ENCODE assay signal across 16 mouse cellular contexts in genomic region chr19:58931081-58931800, GRCm38 (mm10). TPM values are rescaled to one million over a fixed set of nuclear protein-coding genes. Genes with fewer than 3 reads are reported as not detected.
A peak's percentile ranks its signal among the peaks of the same experiment; 100 is the strongest.
DNase-seq lines count a peak whose midpoint lies in the region; ATAC-seq and TF ChIP-seq lines count a peak whose summit lies in the region.
"Had no signal": no experiment of that assay in that cellular context is flagged by ENCODE, and none has a peak within 500 bp of the region (broad histone marks: within the 10 kb centered on the region; RNA-seq: fewer than 3 reads in every experiment).

No protein-coding gene starts in this region.

- no peaks in the 10 kb centered on the region for H3K9me3 ChIP-seq in forebrain, embryonic 10.5 days
- H3K9me3 ChIP-seq in hindbrain, embryonic 14.5 days (ENCODE audit: control insufficient read depth, low read length) = no peaks in the 10 kb centered on the region
- H3K9me3 ChIP-seq in midbrain, postnatal 0 days (ENCODE audit: low read length) = no peaks in the 10 kb centered on the region
- no peaks in the 10 kb centered on the region for H3K9me3 ChIP-seq in kidney, embryonic 14.5 days (ENCODE audit: control insufficient read depth, low read length)
- H3K9me3 ChIP-seq: embryonic facial prominence, embryonic 12.5 days; hindbrain, embryonic 15.5 days had no signal

- no peaks in the 10 kb centered on the region for H3K36me3 ChIP-seq in forebrain, embryonic 10.5 days (replicated peaks)
- no peaks in the 10 kb centered on the region for H3K36me3 ChIP-seq in hindbrain, embryonic 14.5 days (replicated peaks; ENCODE audit: control insufficient read depth, insufficient read depth)
- H3K36me3 ChIP-seq in midbrain, postnatal 0 days (ENCODE audit: insufficient read depth, low read length) = no peaks in the 10 kb centered on the region
- H3K36me3 ChIP-seq in kidney, adult 2 months (ENCODE audit: control insufficient read depth, insufficient read depth, low read length) = no peaks in the 10 kb centered on the region
- H3K36me3 ChIP-seq in kidney, embryonic 14.5 days (ENCODE audit: control insufficient read depth, insufficient read depth, low read length) = no peaks in the 10 kb centered on the region
- H3K36me3 ChIP-seq: embryonic facial prominence, embryonic 12.5 days; hindbrain, embryonic 15.5 days had no signal

- peaks cover 100% of the 10 kb centered on the region for H3K27me3 ChIP-seq in forebrain, embryonic 10.5 days (ENCODE audit: poor library complexity, severe bottlenecking)
- H3K27me3 ChIP-seq in hindbrain, embryonic 14.5 days (ENCODE audit: control insufficient read depth, insufficient read depth, low read length) = peaks cover 78% of the 10 kb centered on the region
- H3K27me3 ChIP-seq in midbrain, postnatal 0 days (ENCODE audit: insufficient read depth, low read length) = peaks cover 32% of the 10 kb centered on the region
- H3K27me3 ChIP-seq in kidney, adult 2 months (replicated peaks; ENCODE audit: control insufficient read depth, insufficient read depth, low read length) = no peaks in the 10 kb centered on the region
- H3K27me3 ChIP-seq in kidney, embryonic 14.5 days (ENCODE audit: control insufficient read depth, insufficient read depth, low read length) = peaks cover 35% of the 10 kb centered on the region

- H3K4me2 ChIP-seq in hindbrain, embryonic 14.5 days (replicated peaks) = 0 out of 2 replicates have a peak overlapping the region, but pooled peaks have one; percentile 10
- 0 out of 2 replicates have a peak overlapping the region, but pooled peaks have one; percentile 2 for H3K4me2 ChIP-seq in midbrain, postnatal 0 days (ENCODE audit: low read depth, low read length, poor library complexity, severe bottlenecking)
- no peak overlapping the region for H3K4me2 ChIP-seq in kidney, embryonic 14.5 days (replicated peaks; ENCODE audit: low read depth, low read length)
- H3K4me2 ChIP-seq: embryonic facial prominence, embryonic 12.5 days; hindbrain, embryonic 15.5 days had no signal

- WGBS in forebrain, embryonic 10.5 days = 10% methylated on average over 16 of the region's 16 CpGs
- 11% methylated on average over 16 of the region's 16 CpGs for WGBS in hindbrain, embryonic 14.5 days
- 17% methylated on average over 16 of the region's 16 CpGs for WGBS in midbrain, postnatal 0 days
- WGBS in kidney, adult 2 months = 64% methylated on average over 16 of the region's 16 CpGs
- WGBS in kidney, embryonic 14.5 days = 34% methylated on average over 16 of the region's 16 CpGs

- TF ChIP-seq CTCF in midbrain, postnatal 0 days (IDR thresholded peaks at IDR 0.05) = no peak
- no peak for TF ChIP-seq CTCF in kidney, adult 2 months (conservative IDR thresholded peaks at IDR 0.05; ENCODE audit: insufficient read depth, insufficient read length, low read depth, low read length)

- H3K4me1 ChIP-seq in forebrain, embryonic 10.5 days = peaks cover 52% of the 10 kb centered on the region
- H3K4me1 ChIP-seq in hindbrain, embryonic 14.5 days (replicated peaks; ENCODE audit: control insufficient read depth, insufficient read depth, low read length) = no peaks in the 10 kb centered on the region; the same call in 1 of the 2 replicates
- no peaks in the 10 kb centered on the region for H3K4me1 ChIP-seq in midbrain, postnatal 0 days (ENCODE audit: insufficient read depth, low read length)
- no peaks in the 10 kb centered on the region for H3K4me1 ChIP-seq in kidney, adult 2 months (ENCODE audit: control insufficient read depth, insufficient read depth, low read length)
- no peaks in the 10 kb centered on the region for H3K4me1 ChIP-seq in kidney, embryonic 14.5 days (ENCODE audit: control insufficient read depth, insufficient read depth, low read length)

- TF ChIP-seq POLR2A in kidney, adult 2 months (IDR thresholded peaks at IDR 0.05; ENCODE audit: low read depth, low read length) = no peak

- H3K27ac ChIP-seq in forebrain, embryonic 10.5 days = peak overlapping the region; percentile 72
- no peak overlapping the region for H3K27ac ChIP-seq in hindbrain, embryonic 14.5 days
- H3K27ac ChIP-seq in midbrain, postnatal 0 days (ENCODE audit: low read depth, low read length) = no peak overlapping the region
- no peak overlapping the region for H3K27ac ChIP-seq in kidney, adult 2 months (ENCODE audit: insufficient read depth, low read depth, low read length)
- H3K27ac ChIP-seq in kidney, embryonic 14.5 days (ENCODE audit: low read depth, low read length) = no peak overlapping the region
- H3K27ac ChIP-seq: embryonic facial prominence, embryonic 12.5 days; hindbrain, embryonic 15.5 days had no signal

- no peak overlapping the region for H3K9ac ChIP-seq in hindbrain, embryonic 14.5 days
- no peak overlapping the region for H3K9ac ChIP-seq in midbrain, postnatal 0 days (replicated peaks; ENCODE audit: low read length, poor library complexity, severe bottlenecking)
- no peak overlapping the region for H3K9ac ChIP-seq in kidney, embryonic 14.5 days (ENCODE audit: low read depth, low read length)
- H3K9ac ChIP-seq: embryonic facial prominence, embryonic 12.5 days; hindbrain, embryonic 15.5 days had no signal

- intact Hi-C loops in gastrocnemius, postnatal 36 days (cut with DNase I) = no loop called here

- no peak; the same call in 1 of the 2 replicates for ATAC-seq in hindbrain, embryonic 14.5 days (ENCODE audit: low FRiP score)
- no peak for ATAC-seq in midbrain, postnatal 0 days (ENCODE audit: low FRiP score)
- no peak for ATAC-seq in kidney, embryonic 14.5 days (ENCODE audit: low FRiP score, low TSS enrichment)

- H3K4me3 ChIP-seq in forebrain, embryonic 10.5 days = peak overlapping the region; percentile 27
- H3K4me3 ChIP-seq in hindbrain, embryonic 14.5 days (replicated peaks; ENCODE audit: low read length) = no peak overlapping the region
- no peak overlapping the region for H3K4me3 ChIP-seq in midbrain, postnatal 0 days (ENCODE audit: low read depth, low read length)
- H3K4me3 ChIP-seq in kidney, adult 2 months (ENCODE audit: insufficient read depth, low read depth, low read length) = no peak overlapping the region
- no peak overlapping the region for H3K4me3 ChIP-seq in kidney, embryonic 14.5 days (ENCODE audit: low read length)
- H3K4me3 ChIP-seq: embryonic facial prominence, embryonic 12.5 days; hindbrain, embryonic 15.5 days had no signal

- peak; percentile 51 for DNase-seq in ZHBTc4 (ENCODE audit: low read depth, low spot score)
- DNase-seq in forebrain, embryonic 10.5 days (ENCODE audit: extremely low spot score, low spot score) = peak; percentile 65
- no peak for DNase-seq in hindbrain, embryonic 14.5 days (ENCODE audit: low spot score)
- DNase-seq in midbrain, postnatal 0 days (ENCODE audit: low spot score) = peak; percentile 30
- no peak for DNase-seq in gastrocnemius, postnatal 36 days
- DNase-seq in kidney, adult 2 months = no peak
- no peak for DNase-seq in ovary, postnatal 36 days (ENCODE audit: low spot score)
- DNase-seq: adrenal gland, postnatal 14 days; cerebellum, adult 11-12 months; kidney, postnatal 10 days; layer of hippocampus, postnatal 36 days; thymus, postnatal 4 days had no signal

RNA-seq across cellular contexts. Expression of gene Eno4, which starts 12.0 kb away (rescaled TPM):
- 1.3 and 1.4 TPM in 2 replicates for polyA plus RNA-seq in forebrain, embryonic 10.5 days (2016; fragmentation: Nextera tagmentation; extraction: Ambion mirVana)
- polyA plus RNA-seq in hindbrain, embryonic 14.5 days (2014; fragmentation: Nextera tagmentation; extraction: Ambion mirVana) = 1.7 and 2.0 TPM in 2 replicates
- total RNA-seq in midbrain, postnatal 0 days (2014; rRNA removed) = 0.42 and 0.71 TPM in 2 replicates
- polyA plus RNA-seq in midbrain, postnatal 0 days (2015; fragmentation: Nextera tagmentation; extraction: Ambion mirVana) = 1.3 and 1.5 TPM in 2 replicates
- total RNA-seq in gastrocnemius, postnatal 36 days (2021) = not detected
- polyA plus RNA-seq in kidney, adult 2 months (2012; rRNA removed) = 0.08 and 0.31 TPM in 2 replicates
- polyA plus RNA-seq in kidney, embryonic 14.5 days (2014; fragmentation: Nextera tagmentation; extraction: Ambion mirVana) = 0.54 and 0.70 TPM in 2 replicates
- total RNA-seq: liver, adult 2 months had no signal
- polyA plus RNA-seq: liver, adult 2 months had no signal

RNA-seq across cellular contexts. Expression of gene Hspa12a, which starts 12.2 kb away (rescaled TPM):
- polyA plus RNA-seq in forebrain, embryonic 10.5 days (2016; fragmentation: Nextera tagmentation; extraction: Ambion mirVana) = 5.7 and 7.2 TPM in 2 replicates
- polyA plus RNA-seq in hindbrain, embryonic 14.5 days (2014; fragmentation: Nextera tagmentation; extraction: Ambion mirVana) = 40.5 and 45.5 TPM in 2 replicates
- 73.7 and 80.0 TPM in 2 replicates for total RNA-seq in midbrain, postnatal 0 days (2014; rRNA removed)
- polyA plus RNA-seq in midbrain, postnatal 0 days (2015; fragmentation: Nextera tagmentation; extraction: Ambion mirVana) = 53.8 and 54.0 TPM in 2 replicates
- 1 to 10 TPM; 4.0 to 6.4 TPM for total RNA-seq in gastrocnemius, postnatal 36 days (2021)
- polyA plus RNA-seq in kidney, adult 2 months (2012; rRNA removed) = 17.9 and 21.6 TPM in 2 replicates
- polyA plus RNA-seq in kidney, embryonic 14.5 days (2014; fragmentation: Nextera tagmentation; extraction: Ambion mirVana) = 8.1 and 9.5 TPM in 2 replicates

Comparison
In these comparisons a context has a peak if more than half of its experiments do, and no peak if none do; other contexts are left out.
1. DNase-seq: peak in ZHBTc4 (single experiment), forebrain, embryonic 10.5 days (single experiment) and midbrain, postnatal 0 days (single experiment); none in hindbrain, embryonic 14.5 days (single experiment), gastrocnemius, postnatal 36 days (0 of 2), kidney, adult 2 months (single experiment) and ovary, postnatal 36 days (single experiment).